Mouse (Mus musculus) CD4-positive naive resting alpha-beta T cell, adult 57 days (primary cell): ENCODE measurements around the gene Gm27029. TPM values are rescaled to one million over a fixed set of nuclear protein-coding genes. Genes with fewer than 3 reads are reported as not detected.

Experiments used
- total RNA-seq: library from RNA; stranded (reverse); gene quantifications from one replicate; pipeline ENCODE4 v1.2.4, GENCODE M21; 2023

Gene Gm27029
- 3.0 TPM for total RNA-seq

DNA sequence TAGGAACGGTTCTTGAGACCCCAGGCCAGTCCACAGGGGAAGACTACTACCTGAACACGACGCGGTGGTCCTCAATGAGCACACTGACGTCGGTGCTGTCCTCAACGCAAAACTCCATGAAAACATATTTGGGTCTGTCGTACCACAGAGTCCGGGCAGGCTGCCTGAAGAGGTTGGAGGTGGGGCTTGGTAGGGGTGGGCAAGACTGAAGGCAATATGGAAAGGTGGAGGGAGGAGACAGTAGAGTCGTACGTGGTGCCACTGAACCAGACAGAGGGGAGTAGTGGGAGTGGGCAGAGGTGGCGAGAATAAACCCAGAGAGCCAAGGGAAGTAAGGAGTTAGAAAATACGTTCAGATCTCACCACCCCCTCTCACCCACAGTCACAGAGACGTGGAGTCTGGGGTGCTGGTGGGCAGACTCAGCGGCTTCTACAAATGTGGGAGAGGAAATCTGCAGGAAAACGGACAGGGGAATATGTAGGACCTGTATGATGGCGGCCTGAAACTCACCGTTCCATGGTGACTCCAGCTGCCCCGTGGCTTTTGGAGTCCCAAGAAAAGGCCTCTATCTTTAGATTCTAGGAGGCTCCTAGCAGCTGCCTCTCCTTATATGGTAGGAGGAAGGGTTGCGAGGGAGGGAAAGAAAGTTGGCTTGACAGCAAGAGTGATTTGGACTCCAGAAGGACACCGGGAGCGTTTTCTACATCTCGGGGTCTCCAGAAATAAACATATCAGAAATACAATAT, at the start of gene Gm27029:
Gene Gm27029 (minus strand): TSS at position 692 of the 747 bp plus-strand sequence.

DNA sequence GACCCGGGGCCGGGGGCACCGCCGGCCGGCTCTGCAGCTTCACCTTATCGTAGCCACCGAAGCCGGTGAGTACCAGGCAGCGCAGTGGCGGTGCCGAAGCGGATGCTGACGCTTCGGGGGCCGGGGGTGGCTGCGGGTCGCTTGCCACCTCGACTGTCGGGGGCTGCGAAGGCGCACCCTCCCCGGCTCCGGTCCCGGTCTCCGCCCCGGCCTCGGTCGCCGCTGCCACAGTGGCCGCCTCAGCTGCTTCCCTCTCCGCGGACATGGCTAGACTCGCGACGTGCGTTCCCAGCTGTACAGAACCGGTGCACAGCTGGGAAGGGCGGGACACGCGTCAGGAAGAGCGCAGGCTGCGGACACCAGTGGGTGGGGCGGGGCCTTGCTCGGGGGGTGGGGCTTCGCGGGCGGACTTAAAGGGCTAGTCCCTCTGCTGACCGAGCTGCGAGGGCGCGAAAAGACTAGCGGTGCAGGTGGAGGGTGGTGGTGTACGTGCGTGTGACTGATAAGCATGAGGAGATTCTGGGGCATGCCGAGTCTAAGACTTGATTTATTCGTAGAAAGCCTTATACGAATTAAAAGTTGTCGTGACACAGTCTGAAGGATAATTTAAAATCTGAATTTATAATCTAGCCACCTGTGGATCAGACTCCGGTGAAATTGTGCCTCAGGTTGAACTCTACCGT, 41.4 kb upstream of the Gm27029 start, which contains the start of gene Vat1:
Gene Vat1 (minus strand): TSS at position 362 of the 683 bp plus-strand sequence.

DNA sequence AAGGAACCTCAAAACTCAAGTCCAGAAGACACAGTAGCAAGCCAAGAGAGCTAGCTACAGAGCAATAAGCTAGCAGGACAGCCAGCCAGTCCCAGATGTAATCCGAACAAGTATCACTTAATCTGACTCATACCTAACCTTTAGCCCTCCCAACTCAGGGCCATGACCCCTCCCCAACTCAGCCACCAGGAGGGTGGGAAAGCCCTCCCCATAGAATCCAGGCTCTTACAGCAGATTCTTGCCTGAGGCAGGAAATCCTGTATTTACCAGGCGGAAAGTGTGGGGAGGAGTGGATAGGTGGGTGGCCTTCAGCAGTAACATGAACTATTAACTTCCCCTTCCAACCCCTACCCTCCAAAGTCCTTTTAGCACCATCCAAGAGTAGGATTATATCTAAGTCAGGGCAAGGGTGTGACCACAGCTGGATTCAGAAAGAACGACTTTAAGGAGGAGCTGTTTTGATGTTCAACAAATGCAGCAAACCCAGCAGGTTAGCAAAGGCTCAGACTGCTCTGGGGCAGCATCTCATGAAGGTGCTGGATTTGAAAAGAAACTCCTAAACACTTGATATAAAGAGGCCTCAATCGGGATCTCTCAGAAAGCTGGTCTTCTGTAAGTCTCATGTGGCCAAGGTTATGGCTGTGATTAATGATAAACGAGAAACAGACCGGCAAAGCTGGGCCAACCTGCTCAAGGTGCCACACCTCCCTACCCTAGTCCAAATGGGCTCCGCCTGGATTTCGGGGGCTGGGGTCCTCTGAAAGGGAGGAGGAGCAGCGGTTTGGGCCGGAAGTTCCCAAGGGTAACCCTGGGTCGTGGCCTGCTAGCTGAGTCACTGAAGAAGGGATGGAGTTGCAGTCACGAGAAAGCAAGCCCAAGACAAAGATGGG, 39.9 kb upstream of the Gm27029 start, which contains the start of gene Rnd2:
Gene Rnd2 (plus strand): TSS at position 789 of the 890 bp plus-strand sequence.

DNA sequence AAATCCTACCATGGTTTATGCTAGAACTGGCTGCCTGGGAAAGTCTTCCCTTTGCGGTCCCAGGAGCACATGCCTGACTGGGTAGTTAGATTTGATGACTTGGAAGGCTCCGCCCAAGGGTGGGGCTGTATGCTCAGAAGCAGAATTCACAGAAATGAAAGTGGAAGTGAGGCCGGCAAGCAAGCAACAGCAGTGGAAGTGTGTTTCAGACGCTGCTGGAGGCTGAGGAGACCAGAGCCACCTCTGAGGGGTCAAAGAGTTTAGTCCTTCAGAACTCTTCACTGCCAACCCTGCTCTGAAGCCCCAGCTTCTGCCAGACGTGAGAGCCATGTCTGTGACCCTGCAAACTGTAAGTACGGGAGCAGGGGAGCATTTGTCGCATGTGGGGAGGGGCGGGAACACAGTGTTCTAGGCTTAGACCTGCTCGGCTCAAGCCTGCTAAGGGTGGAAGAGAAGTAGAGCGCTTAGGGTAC, 23.7 kb upstream of the Gm27029 start, which contains the start of gene Ifi35:
Gene Ifi35 (plus strand): TSS at position 134 of the 473 bp plus-strand sequence.

DNA sequence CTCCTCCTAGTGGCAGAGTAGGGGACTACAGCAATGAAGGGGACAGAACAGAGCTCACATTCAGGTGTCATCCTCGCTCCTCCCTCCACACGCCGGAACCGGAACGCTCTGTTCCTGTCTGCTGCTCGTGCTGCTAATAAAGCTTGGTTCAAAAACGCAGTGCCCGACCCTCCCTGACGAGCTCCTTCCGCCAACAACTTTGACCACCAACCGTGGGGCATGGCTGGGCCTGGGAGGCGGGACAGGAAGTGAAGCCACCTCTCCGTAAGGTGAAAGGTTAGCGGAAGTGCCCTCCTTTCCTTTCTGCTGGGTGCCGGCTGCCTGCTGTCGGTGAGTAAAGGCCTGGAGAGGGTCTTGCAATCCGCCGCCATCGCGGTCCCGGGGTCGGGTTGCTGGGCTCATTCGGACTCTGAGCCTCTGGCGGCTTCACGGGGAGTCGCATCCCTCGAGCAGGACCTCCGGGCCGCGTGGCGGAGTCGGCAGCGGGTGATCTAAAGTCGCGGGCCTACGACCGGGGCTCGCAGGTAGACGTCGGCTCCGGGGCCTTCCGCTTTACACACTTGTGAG, 17.6 kb upstream of the Gm27029 start, which contains the start of gene Rpl27:
Gene Rpl27 (plus strand): TSS at position 172 of the 567 bp plus-strand sequence.

DNA sequence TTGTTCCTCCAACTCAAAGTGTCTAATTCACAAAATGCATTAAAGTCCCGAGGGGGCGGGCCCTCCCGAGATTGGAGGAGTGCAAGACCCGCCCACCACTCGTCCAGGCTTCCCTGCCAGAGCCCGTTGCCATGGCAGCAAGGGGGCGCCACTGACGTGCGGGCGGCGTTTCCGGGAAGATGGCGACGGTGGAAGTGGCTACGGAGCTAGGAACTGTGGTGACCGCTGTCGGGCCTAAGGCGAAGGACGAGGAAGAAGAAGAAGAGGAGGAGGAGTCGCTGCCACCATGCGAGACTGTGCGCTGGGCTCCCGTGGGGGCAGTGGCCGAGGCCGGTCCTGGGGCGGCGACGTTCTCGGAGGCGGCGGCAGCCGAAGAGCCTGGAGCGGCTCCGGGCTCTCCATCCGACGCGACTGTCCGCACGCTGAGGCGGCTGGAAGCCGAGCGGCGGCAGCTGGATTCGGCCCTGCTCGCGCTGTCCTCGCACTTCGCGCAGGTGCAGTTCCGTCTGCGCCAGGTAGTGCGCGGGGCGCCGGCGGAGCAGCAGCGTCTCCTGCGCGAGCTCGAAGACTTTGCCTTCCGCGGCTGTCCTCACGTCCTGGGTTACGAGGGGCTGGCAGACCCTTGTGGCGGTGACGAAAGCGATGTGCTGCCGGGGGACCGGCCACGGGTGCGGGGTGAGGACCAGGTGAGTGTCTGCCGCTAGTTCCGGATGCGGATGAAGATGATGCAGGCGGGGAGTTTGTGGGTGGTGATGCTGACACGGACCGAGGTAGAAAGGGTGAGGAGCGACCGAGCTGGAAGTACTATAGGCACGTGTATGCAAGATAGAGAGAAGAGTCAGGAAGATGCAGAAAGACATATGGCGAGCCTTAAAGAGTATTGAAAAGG, 573 bp upstream of the Gm27029 start, which contains the start of the genes Rundc1 and Ptges3l:
Gene Rundc1 (plus strand): TSS at position 161 of the 889 bp plus-strand sequence.
Gene Ptges3l (minus strand): TSS at position 409 of the 889 bp plus-strand sequence.

DNA sequence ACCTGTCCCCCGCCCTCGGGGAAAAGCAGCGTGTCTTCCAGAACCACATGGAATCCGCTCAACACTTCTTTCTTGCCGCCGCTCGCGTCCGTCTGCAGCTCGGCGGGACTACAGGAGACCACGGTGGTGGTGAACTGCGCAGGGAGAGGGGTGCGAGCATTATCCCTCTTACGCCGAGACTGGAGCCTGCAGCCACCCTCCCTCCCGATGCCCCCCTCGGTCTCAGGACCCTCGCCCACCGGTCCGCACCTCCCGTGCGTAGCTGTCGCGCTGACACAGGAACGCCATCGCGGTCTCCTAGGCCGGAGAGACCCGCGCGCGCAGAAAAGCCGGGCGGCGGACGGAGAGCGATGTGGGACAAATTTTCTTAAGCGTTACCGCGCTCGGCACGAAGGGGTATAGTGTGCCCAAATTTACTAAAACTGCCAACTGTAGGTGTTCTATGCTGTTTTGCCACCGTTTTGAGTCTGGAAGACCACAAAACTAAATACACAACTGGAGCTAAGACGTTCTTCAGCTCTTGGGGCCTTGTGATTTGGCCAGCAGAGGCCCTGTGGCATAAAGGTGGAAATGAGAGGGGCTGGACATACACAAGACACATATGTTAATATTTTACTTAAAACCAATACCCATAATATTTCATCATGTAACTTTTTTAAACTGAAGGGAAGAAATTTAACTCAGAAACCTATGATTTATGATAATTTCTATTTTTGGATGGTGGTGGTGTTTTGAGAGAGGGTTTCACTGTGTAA, 7.3 kb downstream of the Gm27029 start, which contains the start of gene Aarsd1:
Gene Aarsd1 (minus strand): TSS at position 515 of the 755 bp plus-strand sequence.

DNA sequence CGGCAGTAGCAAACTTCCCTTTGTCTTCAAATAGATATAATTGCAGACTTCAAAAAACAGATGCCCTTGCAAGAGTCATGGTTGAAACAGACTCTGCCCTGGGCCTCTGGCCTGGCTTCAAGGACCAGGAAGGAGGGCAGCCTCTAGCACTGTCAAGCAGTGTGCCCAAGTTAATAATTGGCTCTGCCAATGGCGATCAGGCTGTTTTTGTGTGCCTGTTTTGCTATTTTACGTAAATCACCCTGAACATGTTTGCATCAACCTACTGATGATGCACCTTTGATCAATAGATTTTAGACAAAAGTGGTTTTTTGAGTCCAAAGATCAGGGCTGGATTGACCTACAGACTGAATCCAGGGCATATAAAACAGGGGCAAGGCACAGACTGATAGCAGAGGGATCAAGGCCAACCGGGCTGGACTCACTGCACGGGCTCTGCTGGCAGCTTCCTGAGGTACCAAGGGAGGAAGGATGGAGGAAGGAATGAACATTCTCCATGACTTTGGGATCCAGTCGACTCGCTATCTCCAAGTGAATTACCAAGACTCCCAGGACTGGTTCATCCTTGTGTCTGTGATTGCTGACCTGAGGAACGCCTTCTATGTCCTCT, 57.2 kb downstream of the Gm27029 start, which contains the start of gene G6pc:
Gene G6pc (plus strand): TSS at position 236 of the 610 bp plus-strand sequence.

Other genes starting within 250 kb of the Gm27029 start
- gene Ccr10, start 249.4 kb downstream of the Gm27029 start, total RNA-seq, result not detected
- 91.5 TPM for gene Ezh1, start 198.3 kb downstream of the Gm27029 start, total RNA-seq
- 0.92 TPM for gene Ramp2, start 178.8 kb downstream of the Gm27029 start, total RNA-seq
- gene Vps25, start 171.1 kb downstream of the Gm27029 start, total RNA-seq, result 65.9 TPM
- gene Wnk4, start 164.2 kb downstream of the Gm27029 start, total RNA-seq, result 2.5 TPM
- not detected for gene Cntd1, start 145.8 kb downstream of the Gm27029 start, total RNA-seq
- gene Coa3, start 145.7 kb downstream of the Gm27029 start, total RNA-seq, result 26.4 TPM
- 187 TPM for gene Becn1, start 122.5 kb downstream of the Gm27029 start, total RNA-seq
- 128 TPM for gene Psme3, start 108.6 kb downstream of the Gm27029 start, total RNA-seq
- gene Aoc2, start 99.7 kb downstream of the Gm27029 start, total RNA-seq, result 22.4 TPM
- 0.68 TPM for gene Aoc3, start 94.2 kb downstream of the Gm27029 start, total RNA-seq
- gene G6pc, start 57.2 kb downstream of the Gm27029 start, total RNA-seq, result not detected
- 21.6 TPM for gene Aarsd1, start 7.2 kb downstream of the Gm27029 start, total RNA-seq
- gene Rundc1, start 289 bp upstream of the Gm27029 start, total RNA-seq, result 22.3 TPM
- 5.2 TPM for gene Ptges3l, start 537 bp upstream of the Gm27029 start, total RNA-seq
- gene Rpl27, start 17.5 kb upstream of the Gm27029 start, total RNA-seq, result 120 TPM
- gene Ifi35, start 23.6 kb upstream of the Gm27029 start, total RNA-seq, result 71.2 TPM
- gene Rnd2, start 40.2 kb upstream of the Gm27029 start, total RNA-seq, result 1.2 TPM
- 8.6 TPM for gene Vat1, start 41.4 kb upstream of the Gm27029 start, total RNA-seq
- gene Brca1, start 127.2 kb upstream of the Gm27029 start, total RNA-seq, result 2.2 TPM
- gene Nbr1, start 127.4 kb upstream of the Gm27029 start, total RNA-seq, result 127 TPM
- 10.5 TPM for gene Tmem106a, start 157.4 kb upstream of the Gm27029 start, total RNA-seq
- not detected for gene Gm11634, start 174.5 kb upstream of the Gm27029 start, total RNA-seq
- gene Rdm1, start 202.4 kb upstream of the Gm27029 start, total RNA-seq, result 36.4 TPM
- 5.4 TPM for gene Arl4d, start 240.7 kb upstream of the Gm27029 start, total RNA-seq